Mouse (Mus musculus): ENCODE data around the gene Tsc22d4. TPM values are rescaled to one million over a fixed set of nuclear protein-coding genes. Genes with fewer than 3 reads are reported as not detected.
"Not testable (repeated sequence)": the region's sequence is repeated elsewhere in the genome, so short reads cannot be mapped to it uniquely, and the experiment has no call there.

The Tsc22d4 gene
- total and polyA plus RNA-seq, 3 experiments, result 90.8 to 491 (median 93.5) TPM

- TF ChIP-seq GATA2 (IDR thresholded peaks at IDR 0.05; ENCODE audit: borderline replicate concordance, low read depth, low read length) (no peak), POLR2AphosphoS5 (IDR thresholded peaks at IDR 0.05; ENCODE audit: insufficient replicate concordance, low read depth, low read length) (no peak), CTCF (IDR thresholded peaks at IDR 0.05; ENCODE audit: low read depth, low read length) (no peak), GATA1 (IDR thresholded peaks at IDR 0.05; ENCODE audit: borderline replicate concordance, low read length) (no peak)
- peak overlapping the region; percentile 88 for H3K4me3 ChIP-seq (ENCODE audit: low read depth, low read length)
- ATAC-seq (ENCODE audit: extremely low read depth, insufficient number of reproducible peaks, low FRiP score, poor library complexity, severe bottlenecking) (peak; percentile 29), DNase-seq (ENCODE audit: low spot score) (peak; percentile 80)
- H3K36me3 ChIP-seq (replicated peaks), result peaks cover 38% of the 10 kb centered on the region
- no peaks in the 10 kb centered on the region for H3K9me3 ChIP-seq (replicated peaks)
- H3K27me3 ChIP-seq (ENCODE audit: insufficient read depth, low read length), result no peaks in the 10 kb centered on the region
- H3K4me1 ChIP-seq (ENCODE audit: insufficient read depth, low read depth, low read length), result peaks cover 66% of the 10 kb centered on the region
Observed at GRCm38 (mm10) chr5:137746282-137746850, 836 bp downstream of the Tsc22d4 start.

GRCm38 (mm10) chr5:137746851-137747325 lies 1.4 kb downstream of the Tsc22d4 start:
- Histone ChIP-seq H3K4me3 (ENCODE audit: low read depth, low read length) (peak overlapping the region; percentile 88), H3K27me3 (ENCODE audit: insufficient read depth, low read length) (no peaks in the 10 kb centered on the region), H3K4me1 (ENCODE audit: insufficient read depth, low read depth, low read length) (peaks cover 66% of the 10 kb centered on the region), H3K9me3 (replicated peaks) (no peaks in the 10 kb centered on the region), H3K36me3 (replicated peaks) (peaks cover 43% of the 10 kb centered on the region)
- DNase-seq (ENCODE audit: low spot score) (no peak), ATAC-seq (ENCODE audit: extremely low read depth, insufficient number of reproducible peaks, low FRiP score, poor library complexity, severe bottlenecking) (no peak)
- TF ChIP-seq CTCF (IDR thresholded peaks at IDR 0.05; ENCODE audit: low read depth, low read length) (no peak), GATA2 (IDR thresholded peaks at IDR 0.05; ENCODE audit: borderline replicate concordance, low read depth, low read length) (no peak), POLR2AphosphoS5 (IDR thresholded peaks at IDR 0.05; ENCODE audit: insufficient replicate concordance, low read depth, low read length) (no peak), TAL1 (conservative IDR thresholded peaks at IDR 0.05; ENCODE audit: low read depth, low read length) (no peak), GATA1 (IDR thresholded peaks at IDR 0.05; ENCODE audit: borderline replicate concordance, low read length) (no peak)

- H3K36me3 ChIP-seq (replicated peaks), result peaks cover 49% of the 10 kb centered on the region
- H3K4me3 ChIP-seq (ENCODE audit: low read depth, low read length), result peak overlapping the region; percentile 88
- H3K9me3 ChIP-seq (replicated peaks), result no peaks in the 10 kb centered on the region
- H3K27me3 ChIP-seq (ENCODE audit: insufficient read depth, low read length), result no peaks in the 10 kb centered on the region
- ATAC-seq (ENCODE audit: extremely low read depth, insufficient number of reproducible peaks, low FRiP score, poor library complexity, severe bottlenecking) (no peak; the same call in 1 of the 2 replicates), DNase-seq (ENCODE audit: low spot score) (peak; percentile 59)
- no peak for TF ChIP-seq CTCF (IDR thresholded peaks at IDR 0.05; ENCODE audit: low read depth, low read length)
- no peak for TF ChIP-seq GATA1 (IDR thresholded peaks at IDR 0.05; ENCODE audit: borderline replicate concordance, low read length)
- TF ChIP-seq TAL1 (conservative IDR thresholded peaks at IDR 0.05; ENCODE audit: low read depth, low read length), result no peak; the same call in 1 of the 2 replicates
- no peak for TF ChIP-seq GATA2 (IDR thresholded peaks at IDR 0.05; ENCODE audit: borderline replicate concordance, low read depth, low read length)
- TF ChIP-seq POLR2AphosphoS5 (IDR thresholded peaks at IDR 0.05; ENCODE audit: insufficient replicate concordance, low read depth, low read length), result no peak
- peaks cover 68% of the 10 kb centered on the region for H3K4me1 ChIP-seq (ENCODE audit: insufficient read depth, low read depth, low read length)
Observed at GRCm38 (mm10) chr5:137747326-137747961, 1.9 kb downstream of the Tsc22d4 start.

GRCm38 (mm10) chr5:137748130-137748770 lies 2.7 kb downstream of the Tsc22d4 start:
- TF ChIP-seq GATA1 (IDR thresholded peaks at IDR 0.05; ENCODE audit: borderline replicate concordance, low read length) (no peak), CTCF (IDR thresholded peaks at IDR 0.05; ENCODE audit: low read depth, low read length) (no peak), TAL1 (conservative IDR thresholded peaks at IDR 0.05; ENCODE audit: low read depth, low read length) (no peak), GATA2 (IDR thresholded peaks at IDR 0.05; ENCODE audit: borderline replicate concordance, low read depth, low read length) (no peak), POLR2AphosphoS5 (IDR thresholded peaks at IDR 0.05; ENCODE audit: insufficient replicate concordance, low read depth, low read length) (no peak)
- DNase-seq (ENCODE audit: low spot score), result peak; percentile 79
- H3K4me3 ChIP-seq (ENCODE audit: low read depth, low read length), result peak overlapping the region; percentile 88
- H3K36me3 ChIP-seq (replicated peaks), result peaks cover 57% of the 10 kb centered on the region
- no peaks in the 10 kb centered on the region for H3K27me3 ChIP-seq (ENCODE audit: insufficient read depth, low read length)
- H3K4me1 ChIP-seq (ENCODE audit: insufficient read depth, low read depth, low read length), result peaks cover 69% of the 10 kb centered on the region
- no peak for ATAC-seq (ENCODE audit: extremely low read depth, insufficient number of reproducible peaks, low FRiP score, poor library complexity, severe bottlenecking)
- no peaks in the 10 kb centered on the region for H3K9me3 ChIP-seq (replicated peaks)

GRCm38 (mm10) chr5:137749196-137749836 lies 3.8 kb downstream of the Tsc22d4 start:
- Histone ChIP-seq H3K4me1 (ENCODE audit: insufficient read depth, low read depth, low read length) (peaks cover 80% of the 10 kb centered on the region), H3K36me3 (replicated peaks) (peaks cover 67% of the 10 kb centered on the region), H3K9me3 (replicated peaks) (no peaks in the 10 kb centered on the region), H3K27me3 (ENCODE audit: insufficient read depth, low read length) (no peaks in the 10 kb centered on the region), H3K4me3 (ENCODE audit: low read depth, low read length) (peak overlapping the region; percentile 88)
- TF ChIP-seq GATA2 (IDR thresholded peaks at IDR 0.05; ENCODE audit: borderline replicate concordance, low read depth, low read length), result no peak
- TF ChIP-seq CTCF (IDR thresholded peaks at IDR 0.05; ENCODE audit: low read depth, low read length), result no peak
- TF ChIP-seq TAL1 (conservative IDR thresholded peaks at IDR 0.05; ENCODE audit: low read depth, low read length), result no peak
- no peak for TF ChIP-seq POLR2AphosphoS5 (IDR thresholded peaks at IDR 0.05; ENCODE audit: insufficient replicate concordance, low read depth, low read length)
- no peak for TF ChIP-seq GATA1 (IDR thresholded peaks at IDR 0.05; ENCODE audit: borderline replicate concordance, low read length)
- DNase-seq (ENCODE audit: low spot score), result peak; percentile 57
- no peak for ATAC-seq (ENCODE audit: extremely low read depth, insufficient number of reproducible peaks, low FRiP score, poor library complexity, severe bottlenecking)

- peaks cover 75% of the 10 kb centered on the region for H3K4me1 ChIP-seq (ENCODE audit: insufficient read depth, low read depth, low read length)
- not testable (repeated sequence) for ATAC-seq (ENCODE audit: extremely low read depth, insufficient number of reproducible peaks, low FRiP score, poor library complexity, severe bottlenecking); H3K4me3 ChIP-seq (ENCODE audit: low read depth, low read length); DNase-seq (ENCODE audit: low spot score); H3K9me3 ChIP-seq (replicated peaks); H3K27me3 ChIP-seq (ENCODE audit: insufficient read depth, low read length)
- peaks cover 72% of the 10 kb centered on the region for H3K36me3 ChIP-seq (replicated peaks)
Observed at GRCm38 (mm10) chr5:137750212-137750611, 4.7 kb downstream of the Tsc22d4 start.
